Comparison of ENCODE assay signal across 18 mouse cellular contexts in genomic region chr1:136409631-136410030, GRCm38 (mm10). TPM values are rescaled to one million over a fixed set of nuclear protein-coding genes. Genes with fewer than 3 reads are reported as not detected.
"Had no signal": no experiment of that assay in that cellular context is flagged by ENCODE, and none has a peak within 500 bp of the region (broad histone marks: within the 10 kb centered on the region; RNA-seq: fewer than 3 reads in every experiment).

No protein-coding gene starts in this region.

- H3K4me1 ChIP-seq: megakaryocyte, embryonic 14.5 days; midbrain, embryonic 15.5 days; neural tube, embryonic 12.5 days; stomach, embryonic 15.5 days had no signal

- H3K27ac ChIP-seq: lung, embryonic 15.5 days; macrophage; midbrain, embryonic 13.5 days; midbrain, embryonic 15.5 days; neural tube, embryonic 12.5 days; stomach, embryonic 15.5 days; stomach, postnatal 0 days had no signal

- DNase-seq: lung, adult 2 months; lung, postnatal 14 days; lung, postnatal 36 days; right cerebral cortex, postnatal 14 days; thymus, adult 2 months; thymus, postnatal 25 days; thymus, postnatal 4 days had no signal

- H3K36me3 ChIP-seq: lung, embryonic 15.5 days; midbrain, embryonic 13.5 days; midbrain, embryonic 15.5 days; neural tube, embryonic 12.5 days; stomach, embryonic 15.5 days had no signal

- H3K27me3 ChIP-seq: lung, embryonic 15.5 days; midbrain, embryonic 13.5 days; midbrain, embryonic 15.5 days; neural tube, embryonic 12.5 days; stomach, embryonic 15.5 days had no signal

- H3K9me3 ChIP-seq: lung, embryonic 15.5 days; megakaryocyte, embryonic 14.5 days; midbrain, embryonic 15.5 days; neural tube, embryonic 12.5 days; stomach, embryonic 15.5 days had no signal

- H3K4me2 ChIP-seq: lung, embryonic 15.5 days; midbrain, embryonic 11.5 days; midbrain, embryonic 13.5 days; midbrain, embryonic 15.5 days; neural tube, embryonic 12.5 days; stomach, embryonic 15.5 days had no signal

- H3K4me3 ChIP-seq: lung, embryonic 15.5 days; megakaryocyte, embryonic 14.5 days; midbrain, embryonic 13.5 days; midbrain, embryonic 15.5 days; neural tube, embryonic 12.5 days; stomach, embryonic 15.5 days had no signal

- H3K9ac ChIP-seq: lung, embryonic 15.5 days; midbrain, embryonic 13.5 days; midbrain, embryonic 15.5 days; neural tube, embryonic 12.5 days; stomach, embryonic 15.5 days had no signal

- ATAC-seq: lung, postnatal 0 days; midbrain, embryonic 13.5 days; midbrain, embryonic 15.5 days had no signal

RNA-seq across cellular contexts. Expression of gene Kif14, which starts 56.5 kb away (rescaled TPM):
- total RNA-seq: monocyte, adult 5-6 weeks had no signal
